Mouse (Mus musculus) megakaryocyte, embryonic 14.5 days (primary cell): ENCODE results near the gene Prkce.

Experiments
- FLI1 ChIP-seq: IDR thresholded peaks from 2 replicates; pipeline ENCODE4 v1.6.1; 2012; ENCODE audit warnings: low read length, inconsistent platforms, mixed read lengths
- GATA1 ChIP-seq: IDR thresholded peaks from 3 replicates; pipeline ENCODE4 v1.6.1; 2012; ENCODE audit warnings: mixed read lengths, low read length, inconsistent platforms, borderline replicate concordance

GRCm38 (mm10) chr17:86586441-86586840, 418.9 kb downstream of the Prkce start:
- no peak for TF ChIP-seq GATA1
- no peak for TF ChIP-seq FLI1
